Mouse (Mus musculus): ENCODE results near the gene Zfand3.

The Zfand3 gene

DNA sequence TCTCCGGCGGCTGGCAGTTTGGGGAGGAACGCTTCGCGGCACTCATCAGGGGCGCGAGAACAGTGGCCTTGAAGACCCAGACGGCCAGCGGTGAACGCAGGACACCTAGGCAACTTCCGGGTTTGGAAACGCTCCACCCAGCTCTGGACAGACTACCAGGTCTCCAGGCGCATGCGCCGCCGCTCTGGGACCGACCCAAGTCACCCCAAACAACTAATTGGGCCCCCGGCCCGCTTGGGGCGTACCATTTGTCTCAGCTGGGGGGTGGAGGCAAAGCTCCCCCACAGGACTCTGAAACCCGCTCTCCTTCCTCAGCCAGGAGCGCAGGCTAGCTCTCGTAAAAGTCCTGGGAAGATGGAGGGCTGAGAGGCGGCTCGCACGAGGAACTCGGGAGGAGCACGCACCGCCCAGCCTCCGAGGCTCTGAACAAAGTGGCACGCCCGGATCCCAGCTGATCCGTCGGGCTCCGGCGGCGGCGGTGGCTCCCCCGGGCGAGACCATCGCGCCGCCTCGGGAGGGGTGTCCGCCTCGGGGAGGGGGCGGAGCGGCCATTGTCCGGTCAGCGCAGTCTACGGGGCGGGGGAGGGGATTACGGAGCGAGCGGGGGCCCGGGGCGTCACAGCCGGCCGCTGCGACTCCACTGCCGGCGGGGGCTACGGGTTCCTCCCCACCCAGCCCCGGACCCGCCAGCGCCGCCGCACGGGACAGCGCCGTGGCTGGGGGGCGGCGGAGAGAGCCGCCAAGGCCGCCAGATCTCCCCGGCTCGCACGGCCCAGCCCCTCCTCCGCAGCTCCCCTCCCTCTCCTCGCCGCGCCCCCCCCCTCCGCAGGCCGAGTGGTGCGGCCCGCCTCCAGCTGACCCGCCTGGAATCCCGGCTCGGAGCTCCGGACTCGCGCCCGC, at the start of gene Zfand3:
Gene Zfand3 (plus strand): TSS at position 531 of the 900 bp plus-strand sequence.
- peak; percentile 96 for DNase-seq

DNA sequence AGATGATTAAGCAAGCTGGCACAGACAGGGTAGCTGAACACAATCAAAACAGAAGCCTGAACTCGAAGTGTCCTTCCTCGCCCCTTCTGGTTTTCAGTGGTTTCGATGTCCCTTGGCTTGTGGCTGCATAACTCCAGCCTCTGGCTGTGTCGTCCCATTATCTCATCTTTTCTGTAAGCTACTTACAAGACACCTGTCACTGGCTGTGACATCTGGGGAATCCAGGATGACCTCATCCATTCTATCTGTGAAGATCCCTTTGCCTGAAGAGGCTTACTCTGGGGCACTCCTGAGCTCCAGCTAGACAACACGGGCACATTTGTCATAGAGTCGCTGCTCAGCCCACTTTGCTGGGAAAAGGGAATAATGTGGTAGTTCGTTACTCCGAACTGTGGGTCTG, 48.7 kb upstream of the Zfand3 start:
- DNase-seq = no peak

DNA sequence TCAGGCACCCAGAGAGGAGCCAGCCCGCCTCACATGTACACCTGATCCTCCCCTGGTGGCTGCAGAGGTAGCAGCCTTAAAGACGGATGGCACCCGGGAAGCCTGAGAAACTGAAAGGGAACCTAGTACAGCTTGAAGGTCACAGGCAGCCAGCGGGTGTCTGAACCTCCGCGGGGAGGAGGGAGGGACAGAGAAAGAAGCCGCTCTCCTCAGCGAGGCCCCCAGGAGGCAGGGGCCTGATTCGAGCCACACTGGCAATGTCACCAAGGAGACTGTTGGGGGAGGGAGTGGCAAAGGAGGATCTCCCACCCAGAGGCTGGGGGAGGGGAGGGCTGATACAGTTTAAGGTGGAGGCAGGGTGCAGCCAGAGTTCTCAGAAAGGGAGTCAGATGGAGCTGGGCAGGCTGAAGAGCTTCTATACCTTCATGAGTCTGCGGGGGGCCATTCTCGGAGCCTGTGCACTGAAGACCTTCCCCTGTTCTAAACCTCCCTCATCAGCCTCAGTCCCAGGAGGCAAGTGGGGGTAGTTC, 40.7 kb upstream of the Zfand3 start:
- DNase-seq = peak; percentile 21

DNA sequence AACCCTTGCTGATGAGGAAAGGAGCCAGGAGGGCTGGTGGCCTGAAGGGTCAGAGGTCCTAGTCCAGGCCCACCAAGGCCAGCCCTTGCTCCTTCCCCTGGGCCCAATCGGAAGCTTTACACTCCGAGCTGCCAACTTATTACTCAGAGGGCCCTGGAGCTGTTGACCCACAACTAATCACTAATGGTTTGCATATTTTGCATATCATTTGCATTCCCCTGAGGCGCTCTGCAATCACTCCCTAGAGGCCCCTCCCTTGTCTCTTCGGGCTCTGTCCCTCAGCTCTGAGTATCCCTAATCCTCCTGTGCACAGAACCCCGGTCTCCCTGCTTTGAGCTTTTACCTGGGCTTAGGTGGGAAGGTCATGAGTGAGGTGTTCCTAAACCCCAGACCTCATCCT, 39.0 kb upstream of the Zfand3 start:
- DNase-seq = no peak

DNA sequence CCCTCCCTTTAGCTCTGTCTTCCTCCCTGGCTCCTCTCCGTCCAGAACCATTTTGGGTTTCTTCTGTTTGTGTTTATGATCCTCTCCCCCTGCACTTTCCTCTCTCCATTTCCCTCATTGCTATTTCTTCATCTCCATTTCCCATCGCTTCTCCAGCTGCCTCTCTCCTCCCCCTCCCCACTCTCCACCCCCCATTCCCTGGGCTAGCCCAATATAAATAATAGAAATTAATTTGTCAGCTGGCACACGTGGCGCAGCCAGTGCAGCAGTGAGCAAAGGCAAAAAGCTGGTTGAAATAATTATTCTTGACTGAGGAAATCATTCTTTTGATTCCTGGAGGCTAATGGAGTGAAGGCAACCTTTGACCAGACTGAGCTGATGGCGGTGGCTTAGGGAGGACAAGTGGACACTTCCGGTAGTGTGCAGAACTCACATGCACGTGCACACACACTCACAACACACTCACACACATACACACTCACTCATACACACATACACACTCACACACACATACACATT, 34.4 kb upstream of the Zfand3 start, which contains the start of gene Mdga1:
Gene Mdga1 (minus strand): TSS at position 51 of the 519 bp plus-strand sequence.
- DNase-seq = no peak

DNA sequence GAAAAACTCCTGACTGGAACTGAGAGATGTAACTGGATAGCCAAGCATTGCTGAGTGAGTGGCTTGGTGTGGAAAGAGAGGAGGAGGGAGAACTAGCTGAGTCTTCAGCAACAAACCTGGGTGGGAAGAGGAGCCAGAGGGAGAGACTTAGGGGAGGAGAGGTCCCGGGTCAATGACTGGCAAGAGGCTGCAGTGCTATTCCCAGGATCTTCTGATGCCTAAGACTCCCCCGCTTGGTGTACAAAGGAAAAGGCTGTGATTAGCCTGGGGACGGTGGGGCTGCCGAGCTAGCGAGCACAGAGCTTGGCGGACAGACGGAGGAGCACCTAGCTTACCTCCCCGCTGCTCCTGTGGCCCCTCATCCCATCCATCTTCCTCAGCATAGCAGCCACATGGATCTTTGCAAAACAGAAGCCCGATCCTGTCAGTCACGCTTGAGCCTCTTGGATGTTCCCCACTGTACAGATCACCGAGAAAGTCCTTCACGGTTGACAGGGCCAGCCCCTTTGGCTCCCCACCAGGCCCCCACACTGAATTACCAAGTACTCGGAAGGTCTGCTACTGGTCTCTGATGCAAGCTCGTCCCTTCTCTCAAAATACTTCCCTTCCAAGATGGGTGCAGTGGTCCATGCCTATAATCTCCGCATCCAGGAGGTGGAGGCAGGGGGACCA, 32.6 kb upstream of the Zfand3 start:
- DNase-seq = no peak

DNA sequence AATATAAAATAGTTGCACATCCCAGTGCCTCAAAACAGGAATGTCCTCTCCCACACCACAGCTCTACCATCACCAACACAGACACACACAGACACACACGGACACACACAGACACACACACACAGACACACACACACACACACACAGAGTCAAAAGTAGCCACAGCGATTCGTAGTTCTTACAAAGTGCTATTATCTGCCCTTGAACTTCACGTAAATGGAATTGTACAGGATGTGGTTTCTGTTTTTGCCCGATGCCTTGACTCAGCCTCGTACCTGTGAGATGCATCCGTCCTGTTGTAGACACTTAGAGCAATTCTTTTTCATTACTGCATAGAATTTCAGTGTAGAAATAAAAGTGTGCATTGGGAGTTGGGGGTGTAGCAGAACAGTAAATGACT, 31.3 kb upstream of the Zfand3 start:
- DNase-seq = no peak

DNA sequence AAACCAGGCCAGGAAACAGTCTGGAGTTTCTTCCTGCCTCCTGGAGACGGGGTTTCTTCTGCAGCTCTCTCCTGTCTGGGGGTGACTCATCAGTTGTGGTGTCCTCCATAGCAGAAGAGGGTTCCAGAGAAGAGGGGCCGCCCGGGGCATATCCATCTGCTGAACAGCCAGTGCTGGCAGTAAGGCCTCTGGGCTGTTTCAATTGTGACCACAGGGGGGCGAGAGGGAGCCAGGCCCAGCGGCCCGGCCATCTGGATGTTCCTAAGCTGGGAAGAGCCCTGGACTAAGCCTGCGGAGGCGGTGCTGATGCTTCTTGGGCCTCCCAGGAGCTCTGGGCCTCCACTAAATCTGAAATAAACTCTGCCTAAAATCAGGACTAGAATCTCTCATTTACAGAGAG, 28.8 kb upstream of the Zfand3 start:
- DNase-seq = peak; percentile 79

DNA sequence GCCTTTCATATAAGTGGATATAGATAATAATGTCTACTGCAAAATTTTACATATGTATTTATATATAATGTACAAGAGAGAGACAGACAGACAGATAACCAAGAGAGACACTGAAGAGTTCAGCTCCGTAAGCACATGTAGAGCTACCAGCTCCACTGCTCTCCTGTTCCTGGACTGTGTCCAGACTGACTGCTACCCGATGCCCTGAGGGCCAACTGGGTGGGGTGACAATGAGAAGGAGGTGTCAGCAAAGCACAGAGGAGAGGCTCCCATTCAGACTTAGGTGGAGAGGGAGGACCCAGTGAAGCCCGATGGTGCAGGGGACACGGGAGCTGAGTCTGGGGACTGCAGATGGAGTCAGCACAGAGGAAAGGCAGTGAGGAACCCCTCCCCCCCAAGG, 25.5 kb upstream of the Zfand3 start:
- no peak for DNase-seq

DNA sequence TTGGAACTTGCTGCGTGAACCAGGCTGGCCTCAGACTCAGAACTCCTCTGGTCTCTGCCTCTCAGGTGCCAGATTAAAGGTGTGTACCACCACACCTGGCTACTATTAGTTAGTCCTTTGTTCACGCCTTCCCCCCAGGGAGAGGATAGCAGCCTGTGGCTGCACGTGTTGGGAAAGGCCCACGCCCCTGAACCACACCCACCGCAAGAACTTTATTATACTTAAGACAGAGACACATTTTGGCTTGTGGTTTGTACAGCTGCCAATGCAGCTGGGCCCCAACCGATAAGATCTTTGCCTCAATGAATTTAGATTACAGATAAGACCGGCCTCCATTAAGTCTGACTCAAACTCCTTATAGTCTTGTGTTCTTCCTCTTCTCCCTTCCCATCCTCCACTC, 24.7 kb upstream of the Zfand3 start:
- DNase-seq = no peak

DNA sequence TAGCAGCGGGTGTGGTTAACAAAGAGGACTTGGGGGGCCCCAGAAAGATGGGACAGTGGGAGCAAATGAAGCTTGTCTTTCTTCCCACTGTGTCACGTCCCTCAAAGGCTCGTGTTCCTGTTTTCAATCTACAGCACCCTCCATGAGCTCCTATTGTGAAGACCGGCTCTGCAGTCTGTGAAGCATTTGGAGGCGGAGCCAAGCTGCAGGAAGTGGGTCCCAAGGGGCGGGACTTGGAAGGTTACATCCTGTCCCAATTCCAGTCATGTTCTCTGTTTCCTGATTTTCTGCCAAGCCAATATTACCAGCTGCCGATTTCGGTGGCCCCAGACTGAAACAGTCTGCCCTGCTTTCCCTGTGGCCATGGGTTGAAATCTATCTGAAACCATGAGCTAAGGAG, 23.0 kb upstream of the Zfand3 start:
- peak; percentile 23 for DNase-seq

DNA sequence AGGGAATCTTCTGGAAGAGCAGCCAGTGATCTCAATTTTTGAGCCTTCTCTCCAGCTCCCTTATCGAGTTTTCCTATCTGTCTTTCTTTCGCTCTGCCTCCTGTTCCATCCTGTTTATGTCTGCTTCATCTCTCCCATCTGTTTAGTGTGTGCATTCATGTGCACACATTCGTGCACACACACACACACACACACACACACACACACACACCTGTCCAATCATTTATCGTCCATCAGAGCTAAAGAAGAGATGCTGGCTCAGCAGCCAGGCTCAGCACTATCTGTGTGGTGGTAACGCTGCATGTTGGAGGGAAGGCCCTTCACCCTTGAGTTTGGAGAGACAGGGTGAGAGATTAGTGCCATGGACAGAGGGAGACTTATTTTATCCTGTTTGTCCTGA, 21.3 kb upstream of the Zfand3 start:
- DNase-seq = no peak

DNA sequence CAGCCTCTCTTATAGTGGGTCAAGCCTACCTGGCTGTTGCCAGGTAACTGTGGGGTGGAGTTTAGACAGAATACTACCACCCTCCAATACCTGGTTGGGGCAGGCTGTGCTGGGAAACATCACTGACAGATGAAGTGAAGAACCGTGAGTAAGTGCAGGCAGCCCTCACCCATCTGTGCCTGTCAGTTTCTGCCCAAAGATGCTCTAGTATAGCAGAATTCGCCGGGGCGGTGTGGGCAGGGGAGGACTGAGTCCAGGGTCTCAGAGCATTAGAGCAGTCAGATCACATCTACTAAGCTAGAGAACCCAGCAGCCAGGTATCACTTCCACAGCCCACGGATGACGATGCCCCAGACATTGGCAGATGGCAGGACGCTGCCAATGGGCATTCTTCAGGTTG, 19.6 kb upstream of the Zfand3 start:
- no peak for DNase-seq

DNA sequence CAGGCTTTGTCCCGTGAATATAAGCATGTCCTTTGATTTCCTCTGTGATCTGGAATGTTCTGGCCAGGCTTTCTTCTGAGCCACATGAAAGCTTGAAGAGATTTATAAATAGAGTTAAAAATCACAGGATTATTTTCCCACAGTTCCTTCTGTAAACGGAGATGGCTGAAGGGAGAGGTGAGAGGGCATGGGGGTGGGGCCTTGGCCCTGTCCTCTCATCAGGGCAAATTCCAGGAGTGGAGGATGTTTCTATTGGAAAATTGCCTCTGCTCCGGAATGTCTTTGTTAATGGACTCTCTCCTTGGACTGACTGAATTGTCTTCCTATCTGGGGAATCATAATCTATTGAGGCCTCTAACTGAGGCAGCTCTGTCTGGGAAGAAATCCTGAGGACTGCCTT, 19.0 kb upstream of the Zfand3 start:
- DNase-seq = no peak

DNA sequence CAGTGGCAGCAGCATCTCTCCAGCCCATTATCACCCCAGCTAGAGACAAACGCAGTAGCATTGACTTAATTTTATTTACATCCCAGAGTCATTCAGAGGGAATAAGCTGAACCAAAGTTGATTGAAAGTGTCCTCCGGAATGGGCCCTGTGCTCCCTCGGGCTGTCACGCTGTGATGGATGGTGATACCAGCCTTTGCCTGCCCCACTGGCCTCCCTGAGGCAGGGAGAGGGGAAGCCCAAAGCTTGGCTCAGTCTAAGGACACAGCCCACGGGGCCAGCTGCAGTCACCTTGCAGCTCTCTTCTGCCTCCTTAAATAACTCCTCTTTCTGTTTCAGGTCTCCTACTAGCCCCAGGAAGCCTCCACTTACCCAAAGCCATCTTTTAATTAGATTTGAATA, 16.4 kb upstream of the Zfand3 start:
- no peak for DNase-seq

DNA sequence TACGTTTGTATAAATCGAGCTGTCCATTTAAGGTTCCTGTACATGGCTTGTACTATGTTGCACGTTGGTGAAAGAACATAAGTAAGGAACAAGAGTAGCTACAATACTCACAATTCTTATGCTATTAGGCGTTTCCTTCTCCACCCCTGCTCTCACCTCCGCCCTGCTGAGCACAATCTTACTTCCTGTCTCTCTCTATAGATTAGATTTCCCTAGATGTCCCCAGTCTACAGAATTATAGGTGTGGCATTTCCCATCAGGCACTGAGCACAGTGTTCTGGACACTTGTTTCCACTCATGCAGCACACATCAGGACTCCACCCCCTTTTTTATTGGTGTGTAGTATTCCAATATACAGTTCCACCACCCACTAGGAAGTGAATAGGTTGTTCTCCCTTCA, 14.9 kb upstream of the Zfand3 start:
- no peak for DNase-seq

DNA sequence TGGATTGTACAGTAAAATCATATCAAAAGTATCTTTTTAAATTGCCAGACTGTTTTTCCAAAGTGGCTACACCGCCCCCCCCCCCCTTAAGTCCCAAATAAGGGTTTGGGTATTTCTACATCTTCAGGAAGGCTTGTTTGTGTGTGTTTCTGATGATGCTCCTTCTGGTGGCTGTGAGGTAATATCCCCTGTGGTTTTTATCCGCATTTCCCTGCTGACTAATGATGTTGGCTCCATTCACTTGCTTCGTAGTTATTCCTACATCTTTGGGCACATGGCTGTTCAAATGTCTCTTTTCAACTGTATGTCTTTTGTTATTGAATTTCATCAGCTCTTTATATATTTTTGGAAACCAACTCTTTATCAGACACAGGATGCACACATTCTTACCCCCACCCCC, 14.4 kb upstream of the Zfand3 start:
- no peak for DNase-seq

DNA sequence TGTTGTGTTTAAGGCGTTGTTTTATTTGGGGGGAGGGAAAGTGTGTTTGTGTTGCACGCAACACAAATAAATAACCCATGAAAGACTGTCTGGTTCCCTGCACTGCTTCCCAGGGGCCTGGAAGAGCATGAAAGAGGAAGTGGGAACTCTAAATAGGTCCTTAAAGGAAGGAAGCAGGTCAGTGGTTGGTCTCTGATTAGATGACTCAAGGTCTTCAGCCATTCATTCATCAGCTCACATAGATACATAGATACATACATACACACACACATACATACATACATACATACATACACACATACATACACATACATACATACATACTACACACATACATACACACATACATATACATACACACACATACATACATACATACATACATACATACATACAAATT, 13.7 kb upstream of the Zfand3 start:
- no peak for DNase-seq

DNA sequence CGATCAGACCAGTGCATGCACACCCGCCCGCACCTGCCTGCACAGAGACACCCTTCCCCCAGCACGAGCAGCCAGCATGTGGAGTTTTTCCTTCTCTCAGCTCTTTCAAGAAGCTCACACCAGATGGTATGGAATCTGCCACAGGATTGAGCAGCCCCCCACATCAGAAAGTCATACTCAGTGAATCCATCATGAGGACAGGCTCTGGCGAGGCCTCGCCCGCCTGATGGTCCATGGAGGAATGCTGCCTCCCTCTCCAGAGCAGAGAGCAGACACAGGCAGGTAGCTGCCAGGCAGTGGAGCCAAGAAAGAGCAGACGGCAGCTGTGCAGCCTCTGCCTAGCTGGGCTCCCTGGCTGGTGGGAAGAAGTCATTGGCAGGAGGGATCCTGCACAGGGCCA, 11.0 kb upstream of the Zfand3 start:
- no peak for DNase-seq

DNA sequence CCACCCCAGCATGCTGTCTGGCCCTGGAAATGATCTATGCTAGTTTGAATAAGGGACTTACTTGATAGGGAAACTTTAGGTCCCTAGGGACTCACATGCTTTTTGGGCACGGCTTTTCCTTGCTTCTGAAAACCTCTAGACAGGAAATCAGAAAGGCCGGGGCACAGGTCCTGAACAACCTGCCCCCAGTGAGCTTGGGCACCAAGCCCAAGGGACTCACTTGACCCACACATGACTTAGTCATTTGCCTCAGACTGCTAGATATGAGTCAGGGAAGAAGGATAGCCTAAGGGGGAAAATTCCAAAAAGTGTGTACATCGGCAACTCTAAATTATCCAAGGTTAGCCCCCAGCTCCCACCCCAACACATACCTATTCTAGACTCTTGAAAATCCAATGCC, 10.5 kb upstream of the Zfand3 start:
- no peak for DNase-seq

DNA sequence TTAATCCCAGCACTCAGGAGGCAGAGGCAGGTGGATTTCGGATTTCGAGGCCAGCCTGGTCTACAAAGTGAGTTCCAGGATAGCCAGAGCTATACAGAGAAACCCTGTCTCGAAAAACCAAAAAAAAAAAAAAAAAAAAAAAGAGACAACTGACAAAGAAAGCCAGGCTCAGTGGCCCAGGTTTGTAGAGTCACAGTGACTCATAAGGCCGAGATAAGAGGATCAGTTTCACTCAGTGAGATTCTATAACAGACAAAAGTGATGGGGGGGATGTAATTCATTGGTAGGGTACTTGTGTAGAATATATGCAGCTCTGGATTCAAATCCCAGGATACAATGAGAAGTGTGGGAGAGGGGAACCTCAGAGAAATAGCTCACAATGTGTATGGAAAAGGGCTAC, 10.1 kb upstream of the Zfand3 start:
- no peak for DNase-seq

DNA sequence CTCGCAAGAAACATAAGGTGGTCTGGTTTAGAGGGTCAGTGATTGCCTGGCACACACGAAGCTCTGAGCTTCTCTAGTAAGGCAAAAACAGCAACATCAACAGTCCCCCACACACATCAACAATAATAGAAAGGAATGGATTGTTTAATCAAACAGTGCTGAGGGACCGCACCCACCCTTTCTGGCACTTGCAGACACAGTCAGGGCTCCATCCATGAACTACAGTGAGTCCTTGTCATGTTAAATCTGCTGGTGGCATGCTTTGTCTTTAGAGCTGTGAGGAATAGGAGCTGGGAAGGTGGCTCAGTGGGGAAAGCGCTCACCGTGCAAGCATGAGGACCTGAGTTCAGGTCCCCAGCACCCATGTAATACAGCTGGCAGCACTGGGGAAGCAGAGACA, 8.5 kb upstream of the Zfand3 start:
- DNase-seq = no peak

DNA sequence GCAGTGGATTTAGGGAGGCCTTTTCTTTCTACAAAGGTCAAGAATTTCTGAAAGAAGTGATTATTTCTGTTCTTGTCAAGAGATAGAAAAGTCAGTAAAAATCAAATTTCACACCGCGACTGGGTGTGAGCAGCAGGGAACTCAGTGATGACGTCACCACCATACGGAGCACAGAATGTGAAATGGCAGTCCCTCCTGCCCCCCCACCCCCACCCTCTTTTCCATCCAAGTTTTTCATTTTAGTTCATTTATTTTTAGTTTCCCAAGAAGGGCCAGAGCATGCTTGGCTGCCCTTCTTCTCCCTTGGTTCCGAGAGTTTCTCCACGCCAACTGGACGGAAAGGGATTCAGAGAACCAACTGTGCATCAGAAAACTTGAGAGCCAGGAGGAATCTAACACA, 6.8 kb upstream of the Zfand3 start:
- DNase-seq = no peak
